Mouse (Mus musculus) CH12.LX (cell line): Measurements from ENCODE around the gene Glis3. TPM values are rescaled to one million over a fixed set of nuclear protein-coding genes. Genes with fewer than 3 reads are reported as not detected.

ENCODE experiments used
- DNase-seq: peaks from one replicate; pipeline ENCODE4 v3.0.0-alpha.2; 2013; ENCODE audit errors: extremely low read depth
- H3K27ac ChIP-seq: 2 replicates; pipeline ENCODE4 v1.5.1; 2012; ENCODE audit warnings: low read depth, mild to moderate bottlenecking, control low read depth, moderate library complexity; ENCODE audit not compliant: insufficient read depth
- H3K27me3 ChIP-seq: replicated peaks from 2 replicates; pipeline ENCODE3; 2012; ENCODE audit warnings: inconsistent platforms
- H3K36me3 ChIP-seq, 2 experiments: replicated peaks in 1 of 2; 2 replicates each; pipeline versions ENCODE3 to v1.6.1; 2012; ENCODE audit warnings: inconsistent platforms in 1 of 2, low read length in 1 of 2, mild to moderate bottlenecking in 1 of 2, mixed read lengths in 1 of 2, moderate library complexity in 1 of 2; ENCODE audit not compliant: control insufficient read depth in 1 of 2, insufficient read depth in 1 of 2
- H3K4me1 ChIP-seq, 2 experiments: 2 replicates each; pipeline ENCODE4 v1.6.1; 2012; ENCODE audit warnings: inconsistent platforms in 1 of 2, moderate library complexity in 1 of 2; ENCODE audit not compliant: insufficient read depth in 2 of 2, control insufficient read depth in 1 of 2
- H3K4me2 ChIP-seq: 2 replicates; pipeline ENCODE4 v1.6.1; 2012; ENCODE audit warnings: low read depth, mild to moderate bottlenecking, control low read depth; ENCODE audit not compliant: poor library complexity, insufficient read depth, severe bottlenecking
- H3K4me3 ChIP-seq, 3 experiments: fragments of 150-350 bp in 1 of 3; sonication (generic) in 1 of 3; replicated peaks in 1 of 3; 2 replicates each; pipeline versions ENCODE3 to v1.5.1; 2011 to 2012; ENCODE audit warnings: low read depth in 2 of 3, low read length in 2 of 3, mild to moderate bottlenecking in 2 of 3, moderate library complexity in 2 of 3, control low read depth in 1 of 3, improper control_type of control experiment in 1 of 3, inconsistent platforms in 1 of 3, mixed read lengths in 1 of 3; ENCODE audit not compliant: poor library complexity in 1 of 3
- H3K79me2 ChIP-seq: replicated peaks from 2 replicates; pipeline ENCODE4 v1.6.1; 2012; ENCODE audit warnings: mild to moderate bottlenecking, moderate library complexity; ENCODE audit not compliant: control insufficient read depth, poor library complexity, insufficient read depth, severe bottlenecking; ENCODE audit errors: extremely low read depth
- H3K9ac ChIP-seq: 2 replicates; pipeline ENCODE4 v1.6.1; 2012; ENCODE audit warnings: low read depth, mild to moderate bottlenecking, control low read depth, moderate library complexity; ENCODE audit not compliant: insufficient read depth
- H3K9me3 ChIP-seq: replicated peaks from 2 replicates; pipeline ENCODE3; 2012; ENCODE audit warnings: low read length, inconsistent platforms, mixed read lengths
- BHLHE40 ChIP-seq: IDR thresholded peaks from 2 replicates; pipeline ENCODE4 v1.6.1; 2011; ENCODE audit warnings: mild to moderate bottlenecking, low read depth, low read length, improper control_type of control experiment
- CHD1 ChIP-seq: IDR thresholded peaks from 2 replicates; pipeline ENCODE4 v1.6.1; 2012; ENCODE audit warnings: low read depth, low read length, improper control_type of control experiment, inconsistent platforms
- E2F4 ChIP-seq: IDR thresholded peaks from 2 replicates; pipeline ENCODE4 v1.6.1; 2011; ENCODE audit warnings: low read depth, low read length, improper control_type of control experiment; ENCODE audit not compliant: insufficient replicate concordance
- ETS1 ChIP-seq: conservative IDR thresholded peaks from 2 replicates; pipeline ENCODE4 v1.6.1; 2012; ENCODE audit warnings: low read depth, mild to moderate bottlenecking, inconsistent platforms, low read length, improper control_type of control experiment, moderate library complexity
- HCFC1 ChIP-seq: IDR thresholded peaks from 2 replicates; pipeline ENCODE4 v1.6.1; 2012; ENCODE audit warnings: low read depth, mild to moderate bottlenecking, inconsistent platforms, low read length, improper control_type of control experiment
- IRF4 ChIP-seq: IDR thresholded peaks from 2 replicates; pipeline ENCODE4 v1.6.1; 2014; ENCODE audit warnings: low read depth, mild to moderate bottlenecking, inconsistent platforms, low read length, improper control_type of control experiment
- JUN ChIP-seq: IDR thresholded peaks from 2 replicates; pipeline ENCODE4 v1.6.1; 2011; ENCODE audit warnings: low read depth, mild to moderate bottlenecking, low read length, improper control_type of control experiment, moderate library complexity; ENCODE audit not compliant: insufficient read depth
- JUND ChIP-seq: conservative IDR thresholded peaks from 2 replicates; pipeline ENCODE4 v1.6.1; 2011; ENCODE audit warnings: low read depth, low read length, improper control_type of control experiment
- KAT2A ChIP-seq: IDR thresholded peaks from 2 replicates; pipeline ENCODE4 v1.6.1; 2012; ENCODE audit warnings: low read length, improper control_type of control experiment, inconsistent platforms; ENCODE audit not compliant: insufficient replicate concordance
- MAX ChIP-seq: IDR thresholded peaks from 2 replicates; pipeline ENCODE4 v1.6.1; 2011; ENCODE audit warnings: low read length, improper control_type of control experiment
- MAZ ChIP-seq: IDR thresholded peaks from 2 replicates; pipeline ENCODE4 v1.6.1; 2012; ENCODE audit warnings: low read depth, mild to moderate bottlenecking, inconsistent platforms, low read length, improper control_type of control experiment, moderate library complexity
- MEF2A ChIP-seq: IDR thresholded peaks from 2 replicates; pipeline ENCODE4 v1.6.1; 2014; ENCODE audit warnings: low read depth, mild to moderate bottlenecking, inconsistent platforms, low read length, improper control_type of control experiment, borderline replicate concordance
- NELFE ChIP-seq: IDR thresholded peaks from 2 replicates; pipeline ENCODE4 v1.6.1; 2011; ENCODE audit warnings: low read depth, low read length, improper control_type of control experiment
- RAD21 ChIP-seq: IDR thresholded peaks from 2 replicates; pipeline ENCODE4 v1.6.1; 2011; ENCODE audit warnings: low read depth, mild to moderate bottlenecking, low read length, improper control_type of control experiment, moderate library complexity
- RCOR1 ChIP-seq: conservative IDR thresholded peaks from 2 replicates; pipeline ENCODE4 v1.6.1; 2012; ENCODE audit warnings: low read depth, mild to moderate bottlenecking, inconsistent platforms, low read length, improper control_type of control experiment
- SMC3 ChIP-seq: IDR thresholded peaks from 2 replicates; pipeline ENCODE4 v1.6.1; 2011; ENCODE audit warnings: low read depth, low read length, improper control_type of control experiment
- TBP ChIP-seq: conservative IDR thresholded peaks from 2 replicates; pipeline ENCODE4 v1.6.1; 2011; ENCODE audit warnings: low read depth, low read length, improper control_type of control experiment
- UBTF ChIP-seq: IDR thresholded peaks from 2 replicates; pipeline ENCODE4 v1.6.1; 2012; ENCODE audit warnings: low read depth, mild to moderate bottlenecking, inconsistent platforms, low read length, improper control_type of control experiment, moderate library complexity
- USF1 ChIP-seq: IDR thresholded peaks from 2 replicates; pipeline ENCODE4 v1.6.1; 2014; ENCODE audit warnings: low read depth, mild to moderate bottlenecking, inconsistent platforms, low read length, improper control_type of control experiment
- ZC3H11A ChIP-seq: IDR thresholded peaks from 2 replicates; pipeline ENCODE4 v1.6.1; 2012; ENCODE audit warnings: low read depth, mild to moderate bottlenecking, inconsistent platforms, low read length, improper control_type of control experiment
- ZKSCAN1 ChIP-seq: IDR thresholded peaks from 2 replicates; pipeline ENCODE4 v1.6.1; 2012; ENCODE audit warnings: low read depth, inconsistent platforms, low read length, improper control_type of control experiment, borderline replicate concordance
- ZMIZ1 ChIP-seq: IDR thresholded peaks from 2 replicates; pipeline ENCODE4 v1.6.1; 2012; ENCODE audit warnings: low read depth, mild to moderate bottlenecking, inconsistent platforms, low read length, improper control_type of control experiment
- dilution Hi-C: fragments of 300-500 bp; cut with MboI; formaldehyde crosslinking; loops from 2 replicates; pipeline ENCODE4 v1.14.3; 2020; ENCODE audit warnings: low sequenced_read_pairs; ENCODE audit not compliant: extremely low pct_unique_long_range_greater_than_20kb, extremely low pct_ligation_motif_present
- in situ Hi-C: fragments of 300-500 bp; cut with MboI; formaldehyde crosslinking; loops from 3 replicates; pipeline ENCODE4 v1.14.3; 2019; ENCODE audit warnings: low sequenced_read_pairs, low pct_ligation_motif_present, low pct_unique_long_range_greater_than_20kb, mixed read lengths
- polyA plus RNA-seq: library from polyadenylated mRNA; unstranded; fragments of >175 nt; gene quantifications from 2 replicates; pipeline ENCODE4 v1.2.1, GENCODE M21; 2012; ENCODE audit warnings: low read depth; ENCODE audit not compliant: insufficient read length
- total RNA-seq, 2 experiments: library from RNA; depleted of rRNA; stranded (reverse); fragments of 300-350 nt in 1 of 2; fragments of >200 nt in 1 of 2; gene quantifications; 2 replicates each; pipeline ENCODE4 v1.2.3; 2012 to 2014

Gene Glis3
- total and polyA plus RNA-seq, 3 experiments: not detected

DNA sequence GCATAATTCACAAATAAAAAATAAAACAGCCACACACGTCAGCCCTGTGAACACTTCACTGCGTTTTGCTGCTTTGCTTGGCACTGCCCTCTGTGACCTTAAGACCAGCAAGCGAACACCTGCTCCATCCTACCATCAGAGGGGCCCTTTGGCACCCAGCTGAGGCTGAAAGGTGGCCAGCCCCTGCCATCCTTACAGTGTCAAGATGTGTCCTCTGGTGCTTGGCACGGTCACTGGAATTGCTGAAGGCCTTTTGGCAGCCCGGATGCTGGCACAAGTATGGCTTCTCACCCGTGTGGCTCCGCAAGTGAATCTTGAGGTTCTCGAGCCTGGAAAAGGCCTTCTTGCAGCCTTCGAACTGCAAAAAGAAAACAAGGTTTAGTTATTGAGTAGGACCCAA is 322.3 kb downstream of the Glis3 start:
- H3K27me3 ChIP-seq: no peaks in the 10 kb centered on the region
- no peak overlapping the region for H3K9ac ChIP-seq
- no peaks in the 10 kb centered on the region for H3K9me3 ChIP-seq
- peaks cover 0 to 7% of the 10 kb centered on the region in 2 experiments; a peak in 1 of 4 replicates for H3K4me1 ChIP-seq
- H3K79me2 ChIP-seq: no peaks in the 10 kb centered on the region
- no peak for DNase-seq
- dilution Hi-C loops: no loop called here
- no peaks in the 10 kb centered on the region for H3K36me3 ChIP-seq
- no peak overlapping the region for H3K27ac ChIP-seq
- TF ChIP-seq RAD21: no peak
- no peak for TF ChIP-seq MAX
- TF ChIP-seq MEF2A: no peak
- TF ChIP-seq BHLHE40: no peak
- no peak for TF ChIP-seq NELFE
- H3K4me3 ChIP-seq: no peak overlapping the region
- in situ Hi-C loops: no loop called here
- no peak overlapping the region for H3K4me2 ChIP-seq

DNA sequence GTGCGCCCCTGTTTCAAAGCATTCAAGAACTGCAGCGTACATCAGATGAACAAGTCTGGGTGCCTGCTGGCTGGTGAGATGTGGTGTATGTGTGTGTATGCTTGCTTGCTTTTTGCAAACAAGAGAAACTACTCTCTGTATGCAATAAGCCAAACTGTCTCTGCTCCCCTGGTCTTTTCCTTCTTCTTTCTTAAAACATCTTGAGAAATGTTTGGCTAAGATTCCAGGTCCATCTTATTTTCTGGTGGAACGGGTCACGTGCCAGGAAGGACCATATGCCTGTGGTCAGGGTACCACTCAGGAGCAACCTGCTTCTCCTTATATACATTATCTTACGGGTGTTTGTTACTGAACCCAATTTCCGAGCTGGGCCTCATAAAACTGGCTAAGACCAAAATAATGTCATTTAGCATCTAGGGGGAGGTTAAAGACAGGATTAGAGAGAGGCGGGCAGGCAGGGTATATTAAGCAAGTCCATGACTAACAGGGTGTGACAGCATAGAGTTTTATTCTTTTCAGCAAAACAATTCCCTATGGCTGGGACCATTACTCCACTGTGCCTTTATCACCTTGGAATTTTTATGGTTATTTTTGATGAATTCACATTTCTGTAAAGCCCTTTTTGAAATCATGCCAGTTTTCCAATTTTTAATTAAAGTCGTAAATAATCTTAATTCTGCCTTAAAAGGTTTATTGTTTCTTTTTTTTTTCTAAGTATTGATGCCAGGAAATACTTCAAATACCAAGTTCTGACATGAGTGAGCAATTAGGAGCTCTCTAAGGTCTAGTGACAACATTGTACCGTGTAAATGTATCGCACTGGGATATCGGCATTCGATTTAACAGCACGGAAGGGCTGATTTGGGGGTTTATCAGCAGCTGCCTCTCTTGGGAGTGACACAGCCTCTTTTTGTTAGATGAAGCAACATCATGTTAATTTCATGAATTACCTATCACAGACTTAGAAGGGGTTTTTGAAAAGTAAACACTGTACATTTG is 328.5 kb downstream of the Glis3 start:
- dilution Hi-C loops: no loop called here

DNA sequence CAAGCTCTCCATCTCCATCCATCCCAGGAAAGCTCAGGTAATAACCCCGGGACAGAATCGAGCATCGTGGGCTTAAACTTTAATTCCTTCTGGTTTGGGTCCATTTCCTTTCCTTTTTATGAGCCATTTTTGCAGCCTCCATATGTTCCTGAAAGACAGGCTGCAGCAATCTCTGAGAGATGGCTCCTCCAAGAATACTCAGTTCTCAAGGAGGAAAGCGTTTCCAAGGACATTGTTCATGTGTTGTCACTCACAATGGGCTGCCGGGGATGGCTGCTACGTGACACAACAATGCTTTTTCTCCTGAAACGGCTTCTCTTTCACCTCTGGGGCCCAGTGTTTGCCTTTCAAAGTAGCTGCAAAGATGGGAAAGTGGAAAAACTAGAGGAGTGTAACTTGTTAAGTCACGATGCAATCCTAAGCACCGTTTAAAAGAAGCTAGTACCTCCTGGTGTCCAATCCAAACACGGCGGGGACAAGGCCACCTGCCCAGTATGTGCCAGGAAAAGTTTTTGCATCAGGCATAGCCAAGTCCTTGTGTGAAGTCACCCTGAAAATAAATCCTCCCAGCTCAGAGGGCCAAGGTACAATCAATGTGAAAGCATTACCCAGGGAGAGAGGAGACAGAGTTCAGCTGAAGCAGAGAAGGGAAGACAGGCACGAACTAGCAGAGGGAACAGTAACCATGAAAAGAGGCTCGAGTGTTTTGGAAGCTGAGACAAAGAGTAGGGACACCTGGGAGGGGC is 332.6 kb downstream of the Glis3 start:
- in situ Hi-C loops: no loop called here
- Histone ChIP-seq H3K9me3 (no peaks in the 10 kb centered on the region), H3K27ac (no peak overlapping the region), H3K4me2 (no peak overlapping the region), H3K27me3 (no peaks in the 10 kb centered on the region), H3K4me1 (no peaks in the 10 kb centered on the region), H3K4me3 (no peak overlapping the region), H3K9ac (no peak overlapping the region), H3K79me2 (no peaks in the 10 kb centered on the region), H3K36me3 (no peaks in the 10 kb centered on the region)
- DNase-seq: no peak
- dilution Hi-C loops: no loop called here
- TF ChIP-seq RCOR1: no peak
- no peak for TF ChIP-seq MEF2A
- TF ChIP-seq E2F4: no peak
- TF ChIP-seq UBTF: no peak
- TF ChIP-seq KAT2A: no peak
- no peak for TF ChIP-seq CHD1
- no peak for TF ChIP-seq IRF4
- no peak for TF ChIP-seq MAZ
- TF ChIP-seq JUND: no peak
- TF ChIP-seq ETS1: no peak
- TF ChIP-seq RAD21: no peak
- no peak for TF ChIP-seq TBP
- TF ChIP-seq SMC3: no peak
- no peak for TF ChIP-seq JUN
- no peak for TF ChIP-seq ZMIZ1

More for the DNA sequence above, 328.5 kb downstream of the Glis3 start:
- H3K27me3 ChIP-seq: no peaks in the 10 kb centered on the region
- no peak overlapping the region for H3K27ac ChIP-seq
- no peak overlapping the region for H3K4me3 ChIP-seq
- in situ Hi-C loops: no loop called here
- TF ChIP-seq UBTF: no peak
- no peak for TF ChIP-seq MAX
- TF ChIP-seq HCFC1: no peak
- no peak for TF ChIP-seq USF1
- TF ChIP-seq MEF2A: no peak
- TF ChIP-seq ZC3H11A: no peak
- no peak for TF ChIP-seq ZMIZ1
- no peak for TF ChIP-seq ZKSCAN1
- TF ChIP-seq IRF4: no peak
- H3K36me3 ChIP-seq: no peaks in the 10 kb centered on the region
- DNase-seq: no peak
- H3K9me3 ChIP-seq: no peaks in the 10 kb centered on the region
- no peak overlapping the region for H3K9ac ChIP-seq
- H3K4me1 ChIP-seq: no peaks in the 10 kb centered on the region
- no peak overlapping the region for H3K4me2 ChIP-seq
- H3K79me2 ChIP-seq: no peaks in the 10 kb centered on the region
